Mouse (Mus musculus): ENCODE measurements at regions not wholly inside any gene's neighbourhood (a gene's known extent, or its start where the extent isn't known, plus 50 kb on each side); places are given as distances from the start of the nearest gene placed in this dataset.

- Histone ChIP-seq H3K4me1 (ENCODE audit: control insufficient read depth, insufficient read depth, low read length) (no peaks in the 10 kb centered on the region), H3K9ac (replicated peaks; ENCODE audit: low read depth, low read length) (no peak overlapping the region), H3K27ac (ENCODE audit: low read depth, low read length) (no peak overlapping the region), H3K27me3 (ENCODE audit: control insufficient read depth, insufficient read depth, low read length) (no peaks in the 10 kb centered on the region), H3K9me3 (ENCODE audit: control insufficient read depth, low read length) (no peaks in the 10 kb centered on the region), H3K4me3 (ENCODE audit: low read depth, low read length) (no peak overlapping the region), H3K4me2 (ENCODE audit: low read depth, low read length) (no peak overlapping the region), H3K36me3 (ENCODE audit: control insufficient read depth, insufficient read depth, low read length) (no peaks in the 10 kb centered on the region)
- ATAC-seq (ENCODE audit: low read depth) = no peak
- 94% methylated on average over 9 of the region's 9 CpGs for WGBS
Measured at GRCm38 (mm10) chr9:61296311-61296947, 75.7 kb upstream of the Tle3 start.

GRCm38 (mm10) chr9:61297385-61297784 is 74.8 kb upstream of the Tle3 start:
- H3K27me3 ChIP-seq (ENCODE audit: control insufficient read depth, insufficient read depth, low read length) = no peaks in the 10 kb centered on the region
- ATAC-seq (ENCODE audit: low read depth) = no peak
- H3K4me1 ChIP-seq (ENCODE audit: control insufficient read depth, insufficient read depth, low read length) = no peaks in the 10 kb centered on the region
- H3K4me2 ChIP-seq (ENCODE audit: low read depth, low read length) = no peak overlapping the region
- WGBS = 66% methylated on average over 4 of the region's 4 CpGs
- no peak overlapping the region for H3K4me3 ChIP-seq (ENCODE audit: low read depth, low read length)
- no peaks in the 10 kb centered on the region for H3K36me3 ChIP-seq (ENCODE audit: control insufficient read depth, insufficient read depth, low read length)
- H3K9me3 ChIP-seq (ENCODE audit: control insufficient read depth, low read length) = no peaks in the 10 kb centered on the region
- no peak overlapping the region for H3K9ac ChIP-seq (replicated peaks; ENCODE audit: low read depth, low read length)
- no peak overlapping the region for H3K27ac ChIP-seq (ENCODE audit: low read depth, low read length)

- no peak overlapping the region for H3K4me3 ChIP-seq (ENCODE audit: low read depth, low read length)
- WGBS = 68% methylated on average over 8 of the region's 8 CpGs
- H3K9ac ChIP-seq (replicated peaks; ENCODE audit: low read depth, low read length) = no peak overlapping the region
- no peaks in the 10 kb centered on the region for H3K36me3 ChIP-seq (ENCODE audit: control insufficient read depth, insufficient read depth, low read length)
- ATAC-seq (ENCODE audit: low read depth) = no peak
- H3K9me3 ChIP-seq (ENCODE audit: control insufficient read depth, low read length) = no peaks in the 10 kb centered on the region
- no peak overlapping the region for H3K27ac ChIP-seq (ENCODE audit: low read depth, low read length)
- no peaks in the 10 kb centered on the region for H3K4me1 ChIP-seq (ENCODE audit: control insufficient read depth, insufficient read depth, low read length)
- no peaks in the 10 kb centered on the region for H3K27me3 ChIP-seq (ENCODE audit: control insufficient read depth, insufficient read depth, low read length)
- no peak overlapping the region for H3K4me2 ChIP-seq (ENCODE audit: low read depth, low read length)
Measured at GRCm38 (mm10) chr9:61299873-61300560, 72.1 kb upstream of the Tle3 start.

GRCm38 (mm10) chr9:61301070-61301469 is 71.1 kb upstream of the Tle3 start:
- no peaks in the 10 kb centered on the region for H3K36me3 ChIP-seq (ENCODE audit: control insufficient read depth, insufficient read depth, low read length)
- no peaks in the 10 kb centered on the region for H3K9me3 ChIP-seq (ENCODE audit: control insufficient read depth, low read length)
- no peak overlapping the region for H3K27ac ChIP-seq (ENCODE audit: low read depth, low read length)
- WGBS = 88% methylated on average over 8 of the region's 8 CpGs
- no peak overlapping the region for H3K9ac ChIP-seq (replicated peaks; ENCODE audit: low read depth, low read length)
- no peaks in the 10 kb centered on the region for H3K4me1 ChIP-seq (ENCODE audit: control insufficient read depth, insufficient read depth, low read length)
- no peak overlapping the region for H3K4me2 ChIP-seq (ENCODE audit: low read depth, low read length)
- ATAC-seq (ENCODE audit: low read depth) = no peak
- no peak overlapping the region for H3K4me3 ChIP-seq (ENCODE audit: low read depth, low read length)
- H3K27me3 ChIP-seq (ENCODE audit: control insufficient read depth, insufficient read depth, low read length) = no peaks in the 10 kb centered on the region

- Histone ChIP-seq H3K27me3 (ENCODE audit: control insufficient read depth, insufficient read depth, low read length) (no peaks in the 10 kb centered on the region), H3K4me3 (ENCODE audit: low read depth, low read length) (no peak overlapping the region), H3K9me3 (ENCODE audit: control insufficient read depth, low read length) (no peaks in the 10 kb centered on the region), H3K4me2 (ENCODE audit: low read depth, low read length) (no peak overlapping the region), H3K27ac (ENCODE audit: low read depth, low read length) (no peak overlapping the region), H3K36me3 (ENCODE audit: control insufficient read depth, insufficient read depth, low read length) (no peaks in the 10 kb centered on the region), H3K9ac (replicated peaks; ENCODE audit: low read depth, low read length) (no peak overlapping the region), H3K4me1 (ENCODE audit: control insufficient read depth, insufficient read depth, low read length) (no peaks in the 10 kb centered on the region)
- WGBS = 14% methylated on average over 5 of the region's 5 CpGs
- no peak for ATAC-seq (ENCODE audit: low read depth)
Measured at GRCm38 (mm10) chr9:61302724-61303123, 69.4 kb upstream of the Tle3 start.

GRCm38 (mm10) chr9:61306306-61306705 is 65.9 kb upstream of the Tle3 start:
- Histone ChIP-seq H3K9me3 (ENCODE audit: control insufficient read depth, low read length) (no peaks in the 10 kb centered on the region), H3K9ac (replicated peaks; ENCODE audit: low read depth, low read length) (no peak overlapping the region), H3K27ac (ENCODE audit: low read depth, low read length) (no peak overlapping the region), H3K36me3 (ENCODE audit: control insufficient read depth, insufficient read depth, low read length) (no peaks in the 10 kb centered on the region), H3K27me3 (ENCODE audit: control insufficient read depth, insufficient read depth, low read length) (no peaks in the 10 kb centered on the region), H3K4me2 (ENCODE audit: low read depth, low read length) (no peak overlapping the region), H3K4me1 (ENCODE audit: control insufficient read depth, insufficient read depth, low read length) (peaks cover under 1% of the 10 kb centered on the region; the same call in 1 of the 2 replicates), H3K4me3 (ENCODE audit: low read depth, low read length) (no peak overlapping the region)
- 58% methylated on average over 9 of the region's 9 CpGs for WGBS
- no peak for ATAC-seq (ENCODE audit: low read depth)

GRCm38 (mm10) chr9:61309096-61309495 is 63.1 kb upstream of the Tle3 start:
- Histone ChIP-seq H3K4me1 (ENCODE audit: control insufficient read depth, insufficient read depth, low read length) (peaks cover 9% of the 10 kb centered on the region; the same call in 1 of the 2 replicates), H3K9me3 (ENCODE audit: control insufficient read depth, low read length) (no peaks in the 10 kb centered on the region), H3K4me2 (ENCODE audit: low read depth, low read length) (no peak overlapping the region), H3K4me3 (ENCODE audit: low read depth, low read length) (no peak overlapping the region), H3K27ac (ENCODE audit: low read depth, low read length) (no peak overlapping the region), H3K9ac (replicated peaks; ENCODE audit: low read depth, low read length) (no peak overlapping the region), H3K27me3 (ENCODE audit: control insufficient read depth, insufficient read depth, low read length) (no peaks in the 10 kb centered on the region), H3K36me3 (ENCODE audit: control insufficient read depth, insufficient read depth, low read length) (no peaks in the 10 kb centered on the region)
- no peak for ATAC-seq (ENCODE audit: low read depth)
- WGBS = 58% methylated on average over 3 of the region's 3 CpGs

GRCm38 (mm10) chr9:61309768-61310493 is 62.2 kb upstream of the Tle3 start:
- peaks cover 11% of the 10 kb centered on the region; the same call in 1 of the 2 replicates for H3K4me1 ChIP-seq (ENCODE audit: control insufficient read depth, insufficient read depth, low read length)
- H3K4me2 ChIP-seq (ENCODE audit: low read depth, low read length) = no peak overlapping the region
- no peak overlapping the region for H3K27ac ChIP-seq (ENCODE audit: low read depth, low read length)
- ATAC-seq (ENCODE audit: low read depth) = no peak
- H3K27me3 ChIP-seq (ENCODE audit: control insufficient read depth, insufficient read depth, low read length) = no peaks in the 10 kb centered on the region
- H3K4me3 ChIP-seq (ENCODE audit: low read depth, low read length) = no peak overlapping the region
- 86% methylated on average over 8 of the region's 8 CpGs for WGBS
- no peaks in the 10 kb centered on the region for H3K9me3 ChIP-seq (ENCODE audit: control insufficient read depth, low read length)
- no peak overlapping the region for H3K9ac ChIP-seq (replicated peaks; ENCODE audit: low read depth, low read length)
- H3K36me3 ChIP-seq (ENCODE audit: control insufficient read depth, insufficient read depth, low read length) = no peaks in the 10 kb centered on the region

GRCm38 (mm10) chr9:61310574-61310973 is 61.6 kb upstream of the Tle3 start:
- Histone ChIP-seq H3K9ac (replicated peaks; ENCODE audit: low read depth, low read length) (no peak overlapping the region), H3K4me2 (ENCODE audit: low read depth, low read length) (no peak overlapping the region), H3K4me3 (ENCODE audit: low read depth, low read length) (no peak overlapping the region), H3K4me1 (ENCODE audit: control insufficient read depth, insufficient read depth, low read length) (peaks cover 17% of the 10 kb centered on the region; the same call in 1 of the 2 replicates), H3K36me3 (ENCODE audit: control insufficient read depth, insufficient read depth, low read length) (no peaks in the 10 kb centered on the region), H3K27ac (ENCODE audit: low read depth, low read length) (no peak overlapping the region), H3K9me3 (ENCODE audit: control insufficient read depth, low read length) (no peaks in the 10 kb centered on the region), H3K27me3 (ENCODE audit: control insufficient read depth, insufficient read depth, low read length) (no peaks in the 10 kb centered on the region)
- ATAC-seq (ENCODE audit: low read depth) = no peak
- WGBS = 77% methylated on average over 5 of the region's 5 CpGs

Data from neural tube, embryonic 14.5 days (tissue).